Mouse (Mus musculus) lung, postnatal 25 days (tissue): Measurements from ENCODE around the gene Vcan.
A peak's percentile ranks its signal among the peaks of the same experiment; 100 is the strongest.

Source experiments
- DNase-seq: peaks from one replicate; pipeline ENCODE4 v3.0.0; 2022; ENCODE audit warnings: low spot score

Vcan gene

DNA sequence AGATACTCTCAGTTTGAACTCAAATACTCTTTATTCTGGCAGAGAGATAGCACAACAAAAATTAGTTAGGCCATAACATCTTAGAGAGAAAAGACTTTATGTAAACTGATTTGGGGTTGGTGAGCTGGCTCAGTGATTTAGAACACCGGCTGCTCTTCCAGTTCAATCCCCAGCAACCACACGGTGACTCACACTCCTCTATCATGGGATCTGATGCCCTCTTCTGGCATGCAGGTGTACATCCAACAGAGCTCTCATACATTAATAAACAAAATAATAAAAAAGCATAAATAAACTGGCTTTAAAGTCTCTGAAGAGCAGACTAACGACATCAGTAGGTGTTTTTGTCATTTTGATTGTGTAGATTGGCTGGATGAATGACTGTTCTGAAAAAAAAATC is 21.8 kb downstream of the Vcan start:
- DNase-seq = no peak

DNA sequence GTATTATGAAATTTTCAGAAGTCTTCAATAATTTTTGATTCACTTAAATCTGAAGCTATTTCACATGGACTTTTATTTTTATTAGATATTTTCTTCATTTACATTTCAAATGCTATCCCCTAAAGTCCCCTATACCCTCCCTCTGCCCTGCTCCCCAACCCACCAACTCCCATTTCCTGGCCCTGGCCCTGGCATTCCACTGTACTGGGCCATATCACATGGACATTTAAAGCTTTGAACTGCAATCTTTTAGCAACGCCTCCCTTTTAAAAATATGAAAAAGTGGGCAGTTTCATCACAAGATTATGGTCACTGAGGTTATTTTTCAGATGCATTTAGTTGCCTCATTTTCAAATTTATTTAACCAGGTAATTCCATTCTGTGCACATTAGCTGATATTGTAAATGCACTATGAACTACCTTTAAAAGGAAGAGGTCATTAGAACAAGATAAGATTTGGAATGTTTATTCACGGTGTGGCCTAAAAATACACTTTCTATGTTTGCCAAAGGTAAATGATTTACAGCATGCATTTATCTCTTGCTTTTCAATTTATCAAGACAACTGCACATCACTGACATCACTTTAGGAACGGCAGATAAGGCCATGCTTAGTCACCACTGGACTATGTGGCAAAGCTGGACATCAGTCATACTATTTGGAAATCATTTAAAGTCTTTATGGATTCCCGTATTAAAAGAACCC is 32.7 kb downstream of the Vcan start:
- DNase-seq = no peak

DNA sequence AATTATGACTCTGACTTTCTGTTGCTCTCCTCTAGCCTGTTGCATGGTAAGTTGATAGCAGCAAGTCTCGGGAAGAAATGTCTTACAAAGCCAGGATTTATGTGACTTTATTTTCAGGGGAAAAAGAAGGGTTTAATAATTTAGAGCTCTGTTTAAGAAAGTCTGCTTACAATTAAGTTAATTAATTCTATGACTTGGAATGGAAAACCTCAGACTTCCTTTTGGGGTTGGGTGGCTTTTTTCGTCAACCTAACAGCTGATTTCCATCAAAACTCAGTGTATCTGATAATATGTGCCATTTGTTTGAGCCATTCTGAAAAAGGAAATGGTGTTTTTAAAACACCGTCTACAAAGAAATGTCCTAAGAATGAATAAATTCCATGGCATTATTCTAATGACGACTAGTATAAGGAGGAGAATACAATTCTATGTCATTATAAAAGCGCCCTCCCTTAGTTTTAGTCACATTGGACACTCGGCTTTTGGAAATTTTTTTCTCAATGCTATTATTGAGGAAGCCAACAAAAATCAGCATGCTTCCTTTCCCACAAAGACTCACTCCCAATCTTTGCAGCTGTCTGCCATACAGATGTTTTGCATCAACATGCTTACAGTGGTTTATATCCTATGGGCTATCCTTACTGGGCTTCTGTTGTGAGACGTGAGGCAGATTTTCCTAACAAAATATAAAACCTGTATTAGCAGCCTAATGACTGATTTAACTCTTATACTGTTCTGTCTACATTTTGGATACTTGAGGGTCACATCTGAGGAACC is 34.0 kb downstream of the Vcan start:
- DNase-seq = no peak

DNA sequence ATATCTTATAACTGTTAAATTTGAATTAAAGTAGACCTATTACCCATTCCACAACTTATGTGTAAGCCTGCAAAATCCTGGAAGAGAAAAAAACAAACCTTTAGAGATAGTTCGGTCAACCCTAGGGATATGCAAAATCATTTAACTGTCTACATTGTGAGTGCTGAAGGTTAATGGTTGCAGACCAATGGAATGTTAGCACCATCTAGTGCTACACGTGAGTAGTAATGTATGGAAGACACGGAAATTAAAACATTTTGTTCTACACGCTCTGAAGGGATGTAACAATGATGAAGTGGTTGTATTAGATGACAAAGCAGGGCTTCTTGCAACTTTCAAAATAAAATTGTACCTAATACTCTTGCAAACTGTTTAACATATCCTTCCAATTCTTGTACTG is 39.9 kb downstream of the Vcan start:
- no peak for DNase-seq

DNA sequence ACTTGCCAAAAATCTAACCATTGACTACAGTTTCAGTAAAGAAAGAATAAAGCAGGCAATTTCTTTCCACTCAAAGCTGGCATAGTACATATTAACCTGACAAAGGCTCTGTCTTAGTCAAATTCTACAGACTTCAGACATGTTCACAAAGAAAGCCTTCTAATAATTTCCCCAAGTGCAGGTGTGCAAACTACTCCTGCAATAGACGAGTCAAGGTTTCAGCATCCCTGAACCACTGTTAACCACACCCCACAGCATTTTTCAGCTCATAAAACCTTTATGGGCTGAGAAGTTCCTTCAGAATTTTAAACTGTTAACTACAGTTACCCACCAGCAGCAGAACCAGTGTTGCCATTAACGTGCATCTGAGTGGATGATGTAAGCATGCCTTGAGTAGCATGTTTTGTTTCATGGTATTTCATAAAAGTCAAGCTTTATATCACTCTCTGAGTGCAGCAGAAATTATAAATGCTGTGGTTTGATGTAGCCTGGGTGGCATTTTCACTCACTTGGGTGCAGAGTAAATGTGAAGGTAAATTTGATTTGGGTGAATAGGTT is 42.2 kb downstream of the Vcan start:
- no peak for DNase-seq

DNA sequence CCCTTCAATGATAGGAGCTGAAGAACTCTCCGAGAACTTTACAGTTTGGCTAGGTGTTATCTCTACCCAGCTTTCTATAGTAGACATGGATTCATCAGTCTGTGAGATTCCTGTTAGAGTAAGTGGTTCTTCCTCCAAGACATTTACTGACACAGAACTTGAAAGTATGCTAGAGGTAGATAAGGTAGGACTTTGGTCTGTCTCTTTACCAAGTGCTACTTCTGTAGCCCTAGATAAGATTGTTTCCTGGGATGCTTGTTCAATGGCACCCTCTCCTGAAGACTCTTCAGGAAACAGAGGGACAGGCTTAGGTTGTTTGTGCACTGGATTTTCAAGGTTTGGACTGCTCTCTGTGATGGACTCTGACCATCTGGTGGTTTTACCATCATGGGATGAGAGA is 49.7 kb downstream of the Vcan start:
- DNase-seq = no peak

DNA sequence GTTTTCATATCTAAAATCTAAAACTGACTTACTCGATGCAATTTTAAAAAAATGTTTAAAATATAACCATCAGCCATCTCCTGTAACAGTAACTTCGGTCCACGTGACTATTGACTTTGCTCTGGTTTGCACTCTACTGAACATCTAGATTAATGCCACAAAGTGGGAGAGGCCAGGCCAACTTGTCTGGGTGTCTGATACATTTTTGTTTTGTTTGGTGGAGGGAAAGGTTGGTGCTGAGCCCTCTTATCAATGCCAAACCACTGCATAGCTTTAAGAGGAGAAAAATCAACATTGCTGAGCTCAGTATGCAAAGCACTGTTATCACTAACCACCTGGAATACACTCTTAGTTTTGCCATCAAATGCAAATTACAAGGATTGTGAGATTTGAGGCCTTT is 58.8 kb downstream of the Vcan start:
- DNase-seq = no peak

DNA sequence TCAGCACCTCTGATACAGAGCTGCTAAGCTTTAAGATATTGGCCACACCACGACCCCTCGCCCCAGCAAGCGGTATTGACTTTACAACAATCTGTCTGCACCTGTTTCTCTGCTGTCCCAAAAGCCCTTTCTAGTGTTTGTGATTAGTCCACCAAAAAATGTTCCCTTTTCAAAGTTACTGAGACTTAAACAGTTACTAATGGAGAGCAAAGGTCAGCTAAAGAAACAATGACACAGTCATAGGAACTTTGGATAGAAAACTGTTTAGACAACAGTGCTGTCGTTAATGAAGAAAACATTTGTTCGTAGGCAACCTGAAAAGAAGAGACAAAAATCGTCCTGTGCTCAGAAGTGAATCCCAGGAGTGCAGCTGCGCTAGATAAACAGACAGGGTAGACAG is 60.1 kb downstream of the Vcan start:
- DNase-seq = no peak

DNA sequence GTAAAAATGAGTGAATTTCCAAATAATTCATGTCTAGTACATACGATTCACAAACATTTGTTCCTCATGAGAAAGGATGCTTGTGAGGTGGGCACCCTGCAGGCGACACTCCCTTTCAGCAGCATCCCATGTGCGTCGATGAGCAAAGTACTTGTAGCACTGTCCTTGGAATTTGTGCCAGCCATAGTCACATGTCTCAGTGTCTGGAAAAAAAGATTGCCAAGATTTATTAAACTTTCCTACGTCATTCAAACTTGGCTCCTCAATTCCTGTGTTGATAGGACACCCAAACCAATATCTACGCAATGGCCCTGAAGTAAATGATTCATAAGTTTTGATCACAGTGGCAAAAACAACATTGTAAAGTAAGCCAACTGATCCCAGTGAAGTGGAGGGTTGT is 62.6 kb downstream of the Vcan start:
- DNase-seq = no peak

DNA sequence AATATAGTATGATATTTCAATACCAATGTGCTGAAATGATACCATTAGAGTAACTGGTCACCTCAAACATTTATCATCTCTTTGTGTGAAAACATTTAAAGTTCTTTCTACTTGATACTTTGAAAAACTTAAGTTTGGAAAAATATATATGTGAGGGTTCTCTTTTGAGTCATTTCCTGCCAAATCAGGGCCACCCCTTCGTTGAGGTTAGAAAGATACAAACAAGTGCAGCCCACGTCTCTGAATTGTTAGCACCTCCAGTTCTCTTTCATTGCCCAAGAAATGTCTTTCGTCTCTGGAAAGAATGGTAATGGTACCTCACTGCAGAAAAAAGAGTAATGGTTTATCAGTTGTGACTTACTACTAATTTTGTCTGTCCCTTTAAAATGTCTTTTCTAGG is 71.8 kb downstream of the Vcan start:
- no peak for DNase-seq

DNA sequence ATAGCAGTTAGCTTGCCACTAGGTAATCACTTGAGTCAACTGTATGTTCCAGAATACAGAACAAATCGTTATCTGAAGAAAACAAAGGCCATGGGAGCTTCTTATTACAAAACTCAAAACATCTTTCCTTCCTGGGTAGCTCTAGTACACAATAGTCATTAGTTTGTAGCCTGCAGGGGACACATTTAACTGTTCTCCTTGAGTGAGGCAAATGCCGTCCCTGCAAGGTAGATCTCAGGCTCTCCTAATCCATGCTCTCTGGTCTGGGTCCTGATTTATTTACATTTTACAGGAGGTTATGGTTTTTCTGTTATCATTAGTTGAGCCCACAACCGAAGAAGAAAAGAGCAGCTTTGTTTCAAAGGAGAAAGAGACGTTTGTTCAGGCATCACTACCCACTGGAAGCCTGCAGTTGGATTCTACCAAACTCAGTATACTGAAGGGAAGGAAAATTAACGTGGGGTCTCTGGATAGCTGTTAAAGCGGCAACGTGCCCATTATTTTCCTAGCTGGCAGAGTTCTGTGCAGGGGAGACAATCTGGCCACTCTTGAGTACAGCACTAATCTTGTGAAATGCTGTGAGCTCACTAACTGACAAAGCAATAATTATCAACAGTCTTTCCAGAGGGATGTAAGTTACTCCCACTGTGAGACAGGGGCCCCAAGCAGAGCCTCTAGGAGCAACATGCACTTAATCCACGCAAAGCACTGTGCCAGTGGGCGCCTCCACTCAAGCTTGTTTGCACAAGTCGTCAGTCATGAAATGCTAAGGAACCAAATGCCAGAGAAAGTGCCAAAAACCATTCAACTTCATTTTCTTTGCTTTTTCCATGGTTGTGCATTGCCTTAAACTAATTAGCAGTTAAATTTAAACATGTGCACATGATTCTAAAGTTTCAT is 73.1 kb downstream of the Vcan start:
- DNase-seq = no peak

DNA sequence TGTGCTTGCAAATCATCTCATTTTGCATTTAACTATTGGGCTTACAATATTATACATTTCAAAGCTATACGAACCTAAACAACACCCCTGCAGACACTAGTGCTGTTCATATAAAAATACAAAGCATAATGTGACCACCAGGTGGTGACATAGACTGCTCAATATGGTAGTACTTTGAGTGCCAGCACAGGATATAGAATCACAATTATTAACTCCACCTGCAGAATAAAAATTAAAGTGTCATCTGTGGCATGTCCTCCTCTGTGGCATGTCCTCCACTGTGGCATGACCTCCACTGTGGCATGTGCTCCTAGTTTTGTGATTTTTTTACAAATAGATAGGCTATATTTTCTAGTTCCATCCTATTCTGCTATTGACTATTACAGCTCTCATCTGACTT is 74.2 kb downstream of the Vcan start:
- DNase-seq = peak; percentile 26

DNA sequence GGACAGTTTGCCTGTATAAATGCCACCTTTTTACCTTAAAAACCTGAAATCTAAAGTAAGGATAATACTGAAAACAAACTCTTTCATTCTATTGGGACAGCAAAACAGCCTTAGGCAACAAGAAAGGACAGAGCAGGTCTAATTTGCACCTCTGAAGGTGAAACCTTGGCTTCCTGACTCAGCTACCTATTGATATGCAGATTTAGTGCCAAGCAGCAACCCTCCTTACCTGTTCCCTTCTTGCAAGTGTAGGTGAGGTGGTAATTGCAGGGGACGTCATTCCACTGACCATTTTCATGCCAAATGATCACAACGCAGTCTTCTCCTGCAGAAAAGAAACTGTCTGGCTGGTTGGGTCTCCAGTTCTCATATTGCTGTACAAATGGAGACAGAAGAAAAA is 80.6 kb downstream of the Vcan start:
- no peak for DNase-seq

DNA sequence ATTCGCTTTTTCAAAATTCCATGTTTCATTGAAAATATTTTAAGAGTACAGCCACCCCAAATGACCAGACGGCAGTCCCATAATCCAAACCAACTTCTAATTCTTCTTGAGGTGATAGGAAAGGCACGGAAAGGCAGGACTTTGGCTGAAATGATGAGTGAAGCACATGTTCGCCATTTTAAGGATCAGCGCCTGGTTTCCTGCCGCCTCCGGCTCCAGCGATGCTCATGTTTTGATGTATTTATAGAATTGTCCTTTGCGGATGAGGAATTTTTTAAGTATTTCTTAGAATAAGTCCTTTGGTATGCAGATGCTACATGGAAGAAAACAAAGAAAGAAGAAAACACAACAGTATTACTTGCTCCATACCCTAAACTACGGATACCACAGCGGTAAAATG is 85.3 kb downstream of the Vcan start:
- DNase-seq = no peak

DNA sequence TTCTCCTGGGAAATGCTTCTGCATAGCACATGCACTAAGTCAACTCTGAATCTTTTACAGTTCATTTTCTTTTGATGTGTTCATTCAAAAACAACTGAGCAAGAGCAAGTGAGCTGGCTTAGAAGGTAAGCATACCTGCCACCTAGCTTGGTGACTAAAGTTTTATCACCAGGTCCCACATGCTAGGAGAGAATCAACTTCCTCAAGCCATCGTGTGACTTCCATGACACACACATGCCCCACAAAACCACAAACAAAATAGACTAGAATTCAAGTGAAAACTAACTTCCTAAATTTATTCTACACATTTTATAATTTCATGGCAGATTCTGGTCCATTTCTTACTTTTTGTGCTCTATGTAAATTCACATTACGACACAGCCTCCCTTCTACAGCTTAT is 89.0 kb downstream of the Vcan start:
- no peak for DNase-seq

DNA sequence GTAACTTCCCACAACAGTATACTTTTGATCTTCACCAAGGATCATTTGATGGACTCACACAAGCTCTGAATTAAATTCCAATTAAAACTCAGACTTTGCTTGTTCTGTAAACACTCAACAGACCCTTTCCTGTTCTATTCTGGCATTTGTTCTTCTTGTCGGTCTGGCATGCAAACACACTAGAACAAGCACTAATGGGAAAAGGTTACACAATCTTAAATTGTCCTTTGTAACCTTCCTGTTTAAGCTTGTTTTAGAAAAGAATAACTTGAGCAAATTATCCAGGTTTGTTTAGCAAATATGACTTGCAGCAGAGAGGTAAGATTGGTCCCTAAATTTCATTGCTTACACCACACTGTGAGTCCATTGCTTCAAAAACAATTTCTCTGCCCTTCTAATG is 89.5 kb downstream of the Vcan start:
- DNase-seq = peak; percentile 12

DNA sequence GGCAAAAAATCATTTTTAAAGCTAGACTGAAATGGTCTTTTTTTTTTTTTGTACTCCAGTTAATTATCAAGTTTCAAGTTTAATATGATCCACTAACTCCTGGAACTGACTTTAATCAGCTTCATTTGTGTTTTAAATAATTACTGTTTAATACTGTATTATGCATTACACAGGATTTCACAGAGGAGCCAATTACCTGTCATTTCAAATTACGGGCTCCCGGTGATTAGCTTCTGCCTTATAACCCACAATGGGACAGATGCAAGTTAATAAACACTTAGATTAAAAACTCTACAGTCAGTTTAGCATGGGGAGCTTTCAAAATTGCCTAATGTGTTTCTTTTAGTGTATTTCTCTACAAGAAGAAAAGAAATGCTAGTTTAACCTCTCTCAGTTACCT is 96.7 kb downstream of the Vcan start:
- no peak for DNase-seq

DNA sequence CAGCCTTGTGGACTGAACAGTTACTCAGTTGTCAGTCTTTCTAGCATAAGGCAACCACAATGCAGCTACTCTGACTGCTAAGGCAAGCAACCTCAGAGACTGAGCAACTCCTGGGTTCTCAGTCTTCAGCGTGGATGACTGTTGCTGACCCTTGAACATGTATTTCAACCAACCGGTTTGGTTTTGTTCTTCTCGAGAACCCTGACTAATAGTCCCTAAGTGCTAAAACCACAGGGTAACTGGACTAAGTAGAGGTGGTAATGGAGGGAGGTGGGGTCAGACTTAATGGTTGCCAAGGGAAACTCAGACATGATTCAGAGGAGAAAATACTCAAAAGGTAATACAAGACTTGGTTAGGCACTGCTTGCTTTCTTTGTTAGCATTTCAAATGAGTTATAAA is 105.3 kb downstream of the Vcan start:
- DNase-seq = no peak

DNA sequence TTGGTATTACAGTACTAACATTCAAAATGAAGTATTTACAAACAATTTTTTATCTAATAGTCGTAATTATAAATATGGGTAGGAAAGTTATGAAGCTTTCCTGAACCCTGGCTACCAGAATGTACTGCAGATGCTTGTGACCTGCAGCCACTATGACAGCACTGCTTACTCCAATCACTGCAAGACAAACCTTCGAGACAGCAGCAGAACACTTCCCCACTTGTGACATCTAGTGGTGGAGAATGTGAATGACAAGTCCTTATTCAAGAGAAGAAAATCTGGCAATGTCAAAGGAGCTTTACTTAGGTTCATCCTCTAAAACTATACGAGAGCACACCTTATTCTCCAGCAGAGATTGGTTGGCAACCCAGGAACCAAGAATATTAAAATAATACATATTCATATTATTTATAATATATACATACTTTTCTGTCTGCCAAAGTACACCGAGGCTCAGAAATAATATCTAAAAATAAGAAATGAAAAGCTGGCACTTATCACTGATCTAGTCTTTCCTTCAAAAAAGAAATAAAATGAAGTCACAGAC is 108.1 kb downstream of the Vcan start:
- peak; percentile 44 for DNase-seq

DNA sequence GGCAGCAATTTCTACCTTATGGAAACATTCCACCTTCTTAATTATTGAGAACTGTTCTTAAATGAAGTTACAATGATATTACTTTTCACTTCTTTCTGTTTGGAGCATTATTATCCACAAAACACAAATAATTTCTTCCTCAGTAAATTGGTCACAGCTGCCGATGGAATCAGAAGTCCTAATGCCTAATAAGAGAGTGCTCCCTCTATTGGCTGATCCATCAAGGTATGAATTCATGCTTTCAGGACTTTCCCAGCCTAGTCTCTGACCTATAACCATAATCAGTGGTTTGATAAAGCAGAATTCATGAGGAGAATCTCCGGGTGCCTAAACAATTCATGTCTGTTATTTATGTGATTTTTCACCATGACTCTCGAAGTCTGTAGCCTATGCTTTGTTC is 123.2 kb downstream of the Vcan start:
- no peak for DNase-seq

DNA sequence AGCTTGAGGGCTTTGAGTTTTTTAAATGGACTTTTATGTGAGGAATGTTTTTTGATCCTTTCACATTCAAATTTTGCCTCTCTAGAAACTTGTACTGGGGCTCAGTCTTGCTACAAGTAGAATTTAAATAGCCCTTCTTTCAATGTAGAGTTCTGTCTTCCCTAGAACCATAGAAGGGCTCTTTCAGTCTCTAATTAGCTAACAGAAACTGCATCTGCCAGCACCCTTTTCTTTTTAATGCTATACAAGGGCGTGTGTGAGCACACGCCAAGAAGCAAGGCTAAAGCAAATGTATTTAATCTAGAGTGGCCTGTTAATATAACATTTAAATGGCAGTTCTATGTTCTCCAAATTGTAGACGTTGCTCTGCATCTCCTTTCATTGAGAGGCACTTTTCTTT is 134.9 kb downstream of the Vcan start:
- DNase-seq = no peak
